Comparison of ENCODE assay signal across 8 mouse cellular contexts in the genomic region with DNA sequence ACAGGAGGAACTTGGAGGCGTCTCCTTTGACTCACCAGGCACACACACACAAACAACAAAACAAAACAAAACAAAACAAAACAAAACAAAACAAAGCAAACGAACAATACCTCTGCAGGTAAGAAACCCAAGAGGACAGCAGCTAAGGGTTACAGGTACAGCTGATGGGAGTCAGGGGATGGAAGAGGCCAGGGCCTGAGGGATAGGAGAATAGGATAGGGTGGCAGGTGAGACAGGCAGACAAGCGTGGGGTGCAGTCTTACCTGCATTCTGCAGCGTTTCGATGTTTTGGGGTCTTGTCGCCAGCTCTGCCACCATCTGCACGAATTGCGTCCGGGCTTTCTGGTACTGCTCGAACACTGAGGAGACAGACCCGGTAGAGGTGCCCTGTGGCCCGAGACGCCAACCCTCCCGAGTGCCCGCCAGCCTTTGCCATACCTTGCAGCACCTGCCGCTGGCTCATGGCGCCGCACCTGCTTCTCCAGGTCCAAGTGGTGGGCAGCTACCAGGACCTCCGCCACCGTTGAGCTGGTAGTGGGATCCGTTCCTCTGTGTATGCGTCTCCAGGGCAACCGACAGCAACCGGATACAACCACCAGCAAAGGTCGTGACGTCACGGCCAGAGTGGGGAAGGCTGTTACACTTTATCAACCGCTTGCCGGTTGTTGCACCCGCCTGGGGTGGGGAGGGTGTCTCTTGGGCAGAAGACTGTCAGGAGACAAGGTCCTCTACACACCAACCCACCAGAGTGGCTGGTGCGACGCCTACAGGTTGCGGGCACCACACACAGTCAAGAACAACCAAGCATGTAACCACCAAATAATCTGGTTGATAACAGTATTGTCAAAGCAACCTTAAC. TPM values are rescaled to one million over a fixed set of nuclear protein-coding genes. Genes with fewer than 3 reads are reported as not detected.
A peak's percentile ranks its signal among the peaks of the same experiment; 100 is the strongest.
DNase-seq lines count a peak whose midpoint lies in the region.

Gene Spag6l, minus strand, starts transcription at position 700 of the 859 bp plus-strand sequence.

- DNase-seq in T-cell, adult 2 months (ENCODE audit: low spot score): peak; percentile 88
- DNase-seq in c-Kit-positive CD71-negative TER-119-negative erythroid progenitor cells, embryonic 14.5 days (ENCODE audit: low read depth): peak; percentile 77
- DNase-seq in frontal cortex, postnatal 14 days (ENCODE audit: low spot score in 2 of 2): peak; percentile 16 to 30
- DNase-seq in kidney, adult 11 months: peak; percentile 16
- DNase-seq in left cerebral cortex, postnatal 4 days: peak; percentile 41
- peak; percentile 85 for DNase-seq in mesoderm, embryonic 11.5 days (ENCODE audit: low read depth, low spot score)
- peak; percentile 34 to 52 for DNase-seq in right cerebral cortex, postnatal 36 days (ENCODE audit: low spot score in 2 of 2)
- DNase-seq in urinary bladder, postnatal 25 days (ENCODE audit: low spot score): no peak

- intact Hi-C loops in left cerebral cortex, postnatal 4 days (cut with DNase I): no loop called here

RNA-seq across cellular contexts. Expression of gene Spag6l, which starts in this region (rescaled TPM):
- total RNA-seq in left cerebral cortex, postnatal 4 days (2021): 10 to 100 TPM; 11.4 to 12.6 TPM
